Mouse (Mus musculus): ENCODE data around the gene Hnrnpl.

DNA sequence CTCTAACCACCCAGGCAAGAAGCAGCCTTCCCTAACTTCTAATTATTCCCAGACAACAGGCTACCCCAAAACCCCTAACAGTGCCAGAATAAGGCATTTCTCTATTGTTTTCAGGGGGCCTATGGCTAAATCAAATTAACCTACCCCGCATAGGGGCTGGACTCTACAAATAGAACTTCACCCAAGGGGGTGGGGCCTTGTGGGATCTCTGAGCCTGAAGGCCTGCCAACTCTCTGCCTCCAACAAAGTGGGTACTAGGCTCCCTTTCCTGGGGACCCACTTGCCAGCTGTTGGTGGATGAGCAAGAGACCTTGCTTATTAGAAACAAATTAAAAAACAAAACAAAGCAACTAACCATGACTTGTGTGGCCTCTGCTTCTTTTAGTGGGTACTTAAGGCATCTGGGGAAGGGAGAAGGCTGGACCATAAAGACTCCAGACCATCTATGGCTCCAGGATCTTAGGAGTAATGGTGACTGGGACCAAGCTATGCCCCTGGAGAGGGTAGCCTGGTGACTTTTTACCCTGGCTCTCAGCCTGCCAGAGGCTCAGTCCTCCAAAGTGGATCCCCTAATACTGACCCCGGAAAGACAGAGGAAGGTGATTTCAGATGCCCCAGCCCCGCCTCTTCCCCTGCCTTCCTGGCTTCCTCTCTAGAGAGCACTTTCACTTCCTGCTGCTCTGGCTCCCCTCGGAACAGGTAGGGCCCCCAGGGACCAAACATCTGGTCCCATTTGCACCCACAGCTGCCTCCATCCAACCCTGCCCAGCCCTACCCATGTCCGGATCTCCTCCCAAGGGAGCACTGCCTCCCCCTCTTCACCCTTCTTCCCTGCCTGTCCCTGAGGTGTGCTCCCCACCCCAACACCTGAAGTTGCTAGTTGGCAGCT is 19.8 kb upstream of the Hnrnpl start, which contains the start of gene Rinl:
- no peak for TF ChIP-seq CTCF (IDR thresholded peaks at IDR 0.05; ENCODE audit: low read depth)
- no peak for TF ChIP-seq EP300 (IDR thresholded peaks at IDR 0.05; ENCODE audit: low read depth)
